Mouse (Mus musculus): ENCODE data around the gene Sdk1.

DNA sequence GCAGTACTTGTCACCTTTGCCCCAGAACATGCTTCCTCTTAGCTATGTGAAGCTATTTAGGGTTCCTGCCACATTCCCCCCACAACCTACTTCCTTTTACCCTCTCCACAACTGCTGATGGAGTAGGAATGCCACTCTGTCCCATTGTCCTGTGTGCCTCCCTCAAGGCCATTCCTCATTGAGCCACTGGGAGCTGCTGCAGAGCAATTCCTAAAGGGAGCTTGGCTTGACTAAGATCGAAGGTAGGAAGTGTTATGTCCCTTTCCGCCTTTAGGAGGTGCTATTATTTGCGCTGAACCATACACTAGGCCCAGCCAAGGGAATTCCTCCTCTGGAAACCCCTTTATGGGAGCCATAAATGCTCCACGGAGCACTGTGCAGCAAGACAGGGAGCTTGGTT, 743.0 kb downstream of the Sdk1 start:
- TF ChIP-seq CTCF (conservative IDR thresholded peaks at IDR 0.05 in 1 of 2, IDR thresholded peaks at IDR 0.05 in 1 of 2; ENCODE audit: low read depth in 2 of 2, low read length in 2 of 2), result no peak
- no peak for TF ChIP-seq USF2 (conservative IDR thresholded peaks at IDR 0.05; ENCODE audit: low read depth, low read length)
- no peak for TF ChIP-seq KAT2A (IDR thresholded peaks at IDR 0.05; ENCODE audit: insufficient replicate concordance, low read length)
- no peak for TF ChIP-seq POLR2A (IDR thresholded peaks at IDR 0.05; ENCODE audit: low read depth, low read length)
- no peak for TF ChIP-seq UBTF (IDR thresholded peaks at IDR 0.05; ENCODE audit: low read depth, low read length)
- TF ChIP-seq ZC3H11A (IDR thresholded peaks at IDR 0.05; ENCODE audit: low read depth, low read length), result no peak
- TF ChIP-seq RAD21 (IDR thresholded peaks at IDR 0.05; ENCODE audit: low read depth, low read length), result no peak
- TF ChIP-seq HCFC1 (IDR thresholded peaks at IDR 0.05; ENCODE audit: low read depth, low read length), result no peak
- no peak for TF ChIP-seq SMC3 (IDR thresholded peaks at IDR 0.05; ENCODE audit: low read depth, low read length)
- no peak for TF ChIP-seq E2F4 (IDR thresholded peaks at IDR 0.05; ENCODE audit: insufficient replicate concordance, low read depth, low read length)
- no peak for TF ChIP-seq MEF2A (IDR thresholded peaks at IDR 0.05; ENCODE audit: borderline replicate concordance, low read depth, low read length)
- no peak for TF ChIP-seq EP300 (IDR thresholded peaks at IDR 0.05; ENCODE audit: low read length)
- TF ChIP-seq MAX (IDR thresholded peaks at IDR 0.05; ENCODE audit: low read length), result no peak

Measured in CH12.LX (cell line).